Mouse (Mus musculus): ENCODE measurements around the gene Dus2.
A peak's percentile ranks its signal among the peaks of the same experiment; 100 is the strongest.
"Not testable (repeated sequence)": the region's sequence is repeated elsewhere in the genome, so short reads cannot be mapped to it uniquely, and the experiment has no call there.

Dus2 gene

GRCm38 (mm10) chr8:105988546-105988945, 2.6 kb upstream of the Dus2 start:
- no peak for ATAC-seq (ENCODE audit: low TSS enrichment)

GRCm38 (mm10) chr8:105991546-105991945, 409 bp downstream of the Dus2 start:
- no peak for ATAC-seq (ENCODE audit: low TSS enrichment)

- no peak for ATAC-seq (ENCODE audit: low TSS enrichment)
These were observed 1.4 kb downstream of the Dus2 start for GRCm38 (mm10) chr8:105992499-105992898.

- ATAC-seq (ENCODE audit: low TSS enrichment): no peak
These were observed 2.1 kb downstream of the Dus2 start for GRCm38 (mm10) chr8:105993226-105993625.

- ATAC-seq (ENCODE audit: low TSS enrichment): no peak
These were observed 5.2 kb downstream of the Dus2 start for GRCm38 (mm10) chr8:105996359-105996758.

GRCm38 (mm10) chr8:105998971-105999370, 7.8 kb downstream of the Dus2 start:
- no peak for ATAC-seq (ENCODE audit: low TSS enrichment)

GRCm38 (mm10) chr8:106001908-106002307, 10.8 kb downstream of the Dus2 start:
- no peak for ATAC-seq (ENCODE audit: low TSS enrichment)

GRCm38 (mm10) chr8:106004538-106005207, 13.5 kb downstream of the Dus2 start:
- ATAC-seq (ENCODE audit: low TSS enrichment): no peak

- ATAC-seq (ENCODE audit: low TSS enrichment): no peak
These were observed 14.7 kb downstream of the Dus2 start, which contains the start of gene Dpep2nb for GRCm38 (mm10) chr8:106005875-106006274. Gene Dpep2nb, minus strand, starts transcription at chr8:106005975.

- no peak for ATAC-seq (ENCODE audit: low TSS enrichment)
These were observed 15.3 kb downstream of the Dus2 start for GRCm38 (mm10) chr8:106006413-106006812.

- ATAC-seq (ENCODE audit: low TSS enrichment): no peak
These were observed 16.0 kb downstream of the Dus2 start for GRCm38 (mm10) chr8:106007135-106007534.

- ATAC-seq (ENCODE audit: low TSS enrichment): not testable (repeated sequence)
These were observed 16.8 kb downstream of the Dus2 start for GRCm38 (mm10) chr8:106007891-106008290.

- ATAC-seq (ENCODE audit: low TSS enrichment): peak; percentile 98
These were observed 19.9 kb downstream of the Dus2 start for GRCm38 (mm10) chr8:106010748-106011642.

GRCm38 (mm10) chr8:106011643-106011986, 20.5 kb downstream of the Dus2 start, which contains the start of gene Ddx28:
Gene Ddx28, minus strand, starts transcription at chr8:106011882.
- ATAC-seq (ENCODE audit: low TSS enrichment): peak; percentile 20; the same call in 1 of the 2 replicates

GRCm38 (mm10) chr8:106012203-106012602, 21.1 kb downstream of the Dus2 start:
- ATAC-seq (ENCODE audit: low TSS enrichment): not testable (repeated sequence)

GRCm38 (mm10) chr8:106016284-106016683, 25.1 kb downstream of the Dus2 start:
- ATAC-seq (ENCODE audit: low TSS enrichment): no peak

- ATAC-seq (ENCODE audit: low TSS enrichment): no peak
These were observed 26.0 kb downstream of the Dus2 start for GRCm38 (mm10) chr8:106017130-106017529.

GRCm38 (mm10) chr8:106018039-106018438, 26.9 kb downstream of the Dus2 start:
- no peak for ATAC-seq (ENCODE audit: low TSS enrichment)

GRCm38 (mm10) chr8:106022483-106022882, 31.3 kb downstream of the Dus2 start:
- ATAC-seq (ENCODE audit: low TSS enrichment): peak; percentile 85

GRCm38 (mm10) chr8:106038721-106039120, 47.6 kb downstream of the Dus2 start:
- no peak for ATAC-seq (ENCODE audit: low TSS enrichment)

GRCm38 (mm10) chr8:106039605-106040004, 48.5 kb downstream of the Dus2 start:
- no peak for ATAC-seq (ENCODE audit: low TSS enrichment)

GRCm38 (mm10) chr8:106040218-106040617, 49.1 kb downstream of the Dus2 start:
- ATAC-seq (ENCODE audit: low TSS enrichment): no peak

GRCm38 (mm10) chr8:106043055-106043454, 51.9 kb downstream of the Dus2 start:
- ATAC-seq (ENCODE audit: low TSS enrichment): no peak

All from frontal cortex, adult (tissue).